ENCODE assay signal across 16 mouse cellular contexts in the genomic region with DNA sequence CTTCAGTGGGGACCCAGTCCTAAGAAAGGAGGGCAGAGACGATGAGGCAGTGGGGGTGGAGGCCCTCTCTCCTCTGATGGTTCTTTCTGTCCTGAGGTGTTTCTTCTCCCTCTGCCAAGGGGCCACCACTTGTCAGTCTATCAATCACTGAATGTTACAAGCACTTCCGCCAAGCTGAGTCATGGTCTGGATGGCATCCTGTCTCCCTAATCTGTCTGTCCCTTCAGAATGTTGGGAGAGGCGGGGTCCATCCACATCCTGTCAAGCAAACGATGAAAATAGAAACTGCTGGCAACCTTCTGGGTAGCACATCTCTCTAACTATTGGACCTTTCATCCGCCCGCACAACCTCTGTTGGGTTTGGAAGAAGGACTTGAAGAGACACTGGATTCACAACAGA. TPM values are rescaled to one million over a fixed set of nuclear protein-coding genes. Genes with fewer than 3 reads are reported as not detected.
DNase-seq lines count a peak whose midpoint lies in the region; ATAC-seq lines count a peak whose summit lies in the region.
"Had no signal": no experiment of that assay in that cellular context is flagged by ENCODE, and none has a peak within 500 bp of the region (broad histone marks: within the 10 kb centered on the region; RNA-seq: fewer than 3 reads in every experiment).

No protein-coding gene starts in this region.

- H3K36me3 ChIP-seq in heart, embryonic 12.5 days, result peaks cover 95% of the 10 kb centered on the region
- H3K36me3 ChIP-seq in lung, embryonic 16.5 days (ENCODE audit: control insufficient read depth, insufficient read depth, low read length), result no peaks in the 10 kb centered on the region
- H3K36me3 ChIP-seq: embryonic facial prominence, embryonic 15.5 days; forebrain, embryonic 15.5 days; hindbrain, embryonic 13.5 days had no signal

- no peaks in the 10 kb centered on the region for H3K27me3 ChIP-seq in heart, embryonic 12.5 days (replicated peaks)
- no peaks in the 10 kb centered on the region for H3K27me3 ChIP-seq in lung, embryonic 16.5 days (ENCODE audit: control insufficient read depth, insufficient read depth, low read depth, low read length)
- H3K27me3 ChIP-seq: embryonic facial prominence, embryonic 15.5 days; forebrain, embryonic 15.5 days had no signal

- H3K4me3 ChIP-seq in heart, embryonic 12.5 days, result no peak overlapping the region
- no peak overlapping the region for H3K4me3 ChIP-seq in lung, embryonic 16.5 days (ENCODE audit: low read length)
- H3K4me3 ChIP-seq: embryonic facial prominence, embryonic 15.5 days; forebrain, embryonic 15.5 days; hindbrain, embryonic 13.5 days had no signal

- H3K4me1 ChIP-seq in heart, embryonic 12.5 days (replicated peaks), result peaks cover 98% of the 10 kb centered on the region
- H3K4me1 ChIP-seq in lung, embryonic 16.5 days (replicated peaks; ENCODE audit: control insufficient read depth, insufficient read depth, low read length), result peaks cover 5% of the 10 kb centered on the region
- H3K4me1 ChIP-seq: forebrain, embryonic 15.5 days had no signal

- H3K27ac ChIP-seq in heart, embryonic 12.5 days (ENCODE audit: poor library complexity, severe bottlenecking), result peak overlapping the region; percentile 75
- no peak overlapping the region for H3K27ac ChIP-seq in lung, embryonic 16.5 days (ENCODE audit: low read length)
- H3K27ac ChIP-seq: embryonic facial prominence, embryonic 15.5 days; forebrain, embryonic 15.5 days; hindbrain, embryonic 13.5 days had no signal

- H3K4me2 ChIP-seq in heart, embryonic 12.5 days, result peak overlapping the region; percentile 26
- H3K4me2 ChIP-seq in lung, embryonic 16.5 days (ENCODE audit: low read depth, low read length), result no peak overlapping the region
- H3K4me2 ChIP-seq: embryonic facial prominence, embryonic 15.5 days; forebrain, embryonic 15.5 days; hindbrain, embryonic 13.5 days had no signal

- peak overlapping the region; percentile 21; the same call in 1 of the 2 replicates for H3K9ac ChIP-seq in heart, embryonic 12.5 days
- H3K9ac ChIP-seq in lung, embryonic 16.5 days (ENCODE audit: low read length), result no peak overlapping the region
- H3K9ac ChIP-seq: embryonic facial prominence, embryonic 15.5 days; forebrain, embryonic 15.5 days; hindbrain, embryonic 13.5 days had no signal

- H3K9me3 ChIP-seq in heart, embryonic 12.5 days (replicated peaks), result no peaks in the 10 kb centered on the region
- no peaks in the 10 kb centered on the region for H3K9me3 ChIP-seq in lung, embryonic 16.5 days (ENCODE audit: control insufficient read depth, low read length)
- H3K9me3 ChIP-seq: embryonic facial prominence, embryonic 15.5 days; forebrain, embryonic 15.5 days; hindbrain, embryonic 13.5 days had no signal

- peak; percentile 9 to 10 for DNase-seq in adrenal gland, postnatal 36 days
- DNase-seq in adrenal gland, postnatal 25 days, result no peak
- peak; percentile 64 for DNase-seq in 3134 (ENCODE audit: extremely low read depth, insufficient read length, low spot score)
- no peak for DNase-seq in thymus, postnatal 36 days
- no peak for DNase-seq in left cerebral cortex, postnatal 14 days (ENCODE audit: low spot score in 2 of 2)
- DNase-seq in cerebellum, postnatal 4 days (ENCODE audit: low spot score in 2 of 2), result no peak
- DNase-seq: cerebellum, postnatal 10 days; gastrocnemius, postnatal 14 days; kidney, adult 11 months; right cerebral cortex, postnatal 4 days had no signal

- intact Hi-C loops in left cerebral cortex, postnatal 14 days (cut with DNase I), result no loop called here

- no peak for ATAC-seq in heart, embryonic 12.5 days (ENCODE audit: insufficient number of reproducible peaks, low FRiP score)
- ATAC-seq in lung, embryonic 16.5 days (ENCODE audit: low read depth), result peak; percentile 60
- ATAC-seq: forebrain, embryonic 15.5 days had no signal

- 24% methylated on average over 6 of the region's 6 CpGs for WGBS in heart, embryonic 12.5 days
- WGBS in lung, embryonic 16.5 days, result 37% methylated on average over 6 of the region's 6 CpGs

RNA-seq across cellular contexts. Expression of a gene that starts 8.3 kb away (rescaled TPM):
- total RNA-seq in adrenal gland, postnatal 36 days (2021), result 1 to 10 TPM; 2.5 to 2.6 TPM
- total RNA-seq in adrenal gland, postnatal 25 days (2021), result 0.95 and 2.2 TPM in 2 replicates
- 5,319 and 5,490 TPM in 2 replicates for polyA plus RNA-seq in heart, embryonic 12.5 days (2016; fragmentation: Nextera tagmentation; extraction: Ambion mirVana)
- 130 and 158 TPM in 2 replicates for polyA plus RNA-seq in lung, embryonic 16.5 days (2015; fragmentation: Nextera tagmentation; extraction: Ambion mirVana)
- total RNA-seq in left cerebral cortex, postnatal 14 days (2021), result 1 to 10 TPM; 1.8 to 3.2 TPM
- total RNA-seq: megakaryocyte progenitor cell, adult 5-6 weeks had no signal

RNA-seq across cellular contexts. Expression of a gene that starts 26.1 kb away (rescaled TPM):
- total RNA-seq in adrenal gland, postnatal 36 days (2021), result not detected
- not detected in 2 replicates for total RNA-seq in adrenal gland, postnatal 25 days (2021)
- 3.0 and 3.3 TPM in 2 replicates for polyA plus RNA-seq in heart, embryonic 12.5 days (2016; fragmentation: Nextera tagmentation; extraction: Ambion mirVana)
- polyA plus RNA-seq in lung, embryonic 16.5 days (2015; fragmentation: Nextera tagmentation; extraction: Ambion mirVana), result 14.1 and 16.2 TPM in 2 replicates
- total RNA-seq in left cerebral cortex, postnatal 14 days (2021), result under 1 TPM; 0.61 to 0.64 TPM
- total RNA-seq: megakaryocyte progenitor cell, adult 5-6 weeks had no signal

Comparison
In these comparisons a context has a peak if more than half of its experiments do, and no peak if none do; other contexts are left out.
1. DNase-seq: peak in adrenal gland, postnatal 36 days (2 of 2) and 3134 (single experiment); none in adrenal gland, postnatal 25 days (single experiment), thymus, postnatal 36 days (0 of 2), left cerebral cortex, postnatal 14 days (0 of 2) and cerebellum, postnatal 4 days (0 of 2).